Mouse (Mus musculus) hindbrain, postnatal 0 days (tissue): ENCODE data around the gene Ednrb. TPM values are rescaled to one million over a fixed set of nuclear protein-coding genes. Genes with fewer than 3 reads are reported as not detected.

Experiments used
- ATAC-seq: fragments of 200-750 bp; cut with Nextera tagmentation; 2 replicates; pipeline ENCODE4 v1.8.0; 2017; ENCODE audit warnings: mild to moderate bottlenecking, moderate TSS enrichment, moderate library complexity
- DNase-seq: peaks from one replicate; pipeline ENCODE4 v3.0.0-alpha.2; 2015; ENCODE audit warnings: low spot score
- H3K27ac ChIP-seq: fragments of 300-500 bp; sonication (generic); 2 replicates; pipeline ENCODE4 v1.5.1; 2014; ENCODE audit warnings: mild to moderate bottlenecking
- H3K27me3 ChIP-seq: fragments of 300-500 bp; sonication (generic); 2 replicates; pipeline ENCODE4 v1.6.1; 2014; ENCODE audit warnings: low read length, mixed read lengths; ENCODE audit not compliant: insufficient read depth
- H3K36me3 ChIP-seq: fragments of 300-500 bp; sonication (generic); 2 replicates; pipeline ENCODE4 v1.6.1; 2014; ENCODE audit warnings: low read length, mixed read lengths; ENCODE audit not compliant: insufficient read depth
- H3K4me1 ChIP-seq: fragments of 300-500 bp; sonication (generic); 2 replicates; pipeline ENCODE4 v1.6.1; 2014; ENCODE audit warnings: antibody characterized with exemption, low read length, mixed read lengths; ENCODE audit not compliant: insufficient read depth
- H3K4me2 ChIP-seq: fragments of 300-500 bp; sonication (generic); 2 replicates; pipeline ENCODE4 v1.6.1; 2014; ENCODE audit warnings: low read depth, mild to moderate bottlenecking, low read length, moderate library complexity, mixed read lengths
- H3K4me3 ChIP-seq: fragments of 300-500 bp; sonication (generic); 2 replicates; pipeline ENCODE4 v1.5.1; 2014; ENCODE audit warnings: low read length
- H3K9ac ChIP-seq: fragments of 300-500 bp; sonication (generic); replicated peaks from 2 replicates; pipeline ENCODE4 v1.6.1; 2014; ENCODE audit warnings: mild to moderate bottlenecking, low read length, moderate library complexity, mixed read lengths
- H3K9me3 ChIP-seq: fragments of 300-500 bp; sonication (generic); 2 replicates; pipeline ENCODE4 v1.6.1; 2016; ENCODE audit warnings: low read length, mixed read lengths
- CTCF ChIP-seq: IDR thresholded peaks from 2 replicates; pipeline ENCODE4 v1.5.1; 2016; ENCODE audit warnings: antibody characterized with exemption, control low read depth, low read depth
- WGBS: fragments of 180-500 bp; shearing (Covaris S2); extraction: QIAGEN DNeasy Blood & Tissue Kit; methylation state at CpG from one replicate; pipeline ENCODE4 v1.1.7; 2014; 5-methylcytosine and 5-hydroxymethylcytosine counted together
- polyA plus RNA-seq: library from polyadenylated mRNA; unstranded; fragments of >200 nt; fragmentation: Nextera tagmentation; extraction: Ambion mirVana; gene quantifications from 2 replicates; pipeline ENCODE4 v1.2.1, GENCODE M21; 2015
- total RNA-seq: library from RNA; depleted of rRNA; stranded (reverse); fragments of >200 nt; gene quantifications from 2 replicates; pipeline ENCODE4 v1.2.3, GENCODE M21; 2014

The Ednrb gene
- total and polyA plus RNA-seq, 2 experiments from 2014 or later: 199 to 208 TPM

DNA sequence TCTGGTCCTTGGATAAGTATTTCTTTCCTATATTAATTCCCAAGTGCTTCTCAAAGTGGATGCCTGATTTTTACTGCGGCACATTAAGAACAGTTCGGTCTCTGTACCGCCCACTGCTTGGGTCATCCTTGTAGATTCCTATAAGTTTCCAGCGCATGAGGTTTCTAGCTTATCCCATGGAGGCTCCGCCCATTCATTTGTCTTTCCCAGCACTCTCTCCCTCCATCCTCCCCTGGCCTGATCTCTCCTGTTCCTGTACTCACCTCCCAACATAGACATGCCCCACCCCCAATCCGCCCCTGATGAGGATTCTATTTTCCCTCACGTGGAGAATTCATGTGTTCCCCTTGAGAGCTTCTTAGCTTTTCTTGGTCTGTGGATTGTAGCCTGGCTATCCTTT lies 32.9 kb downstream of the Ednrb start:
- no peak overlapping the region for H3K27ac ChIP-seq
- H3K36me3 ChIP-seq: no peaks in the 10 kb centered on the region
- no peaks in the 10 kb centered on the region for H3K9me3 ChIP-seq
- H3K4me1 ChIP-seq: no peaks in the 10 kb centered on the region
- WGBS: 95% methylated on average over 7 of the region's 7 CpGs
- no peak for DNase-seq
- no peak overlapping the region for H3K4me3 ChIP-seq
- H3K4me2 ChIP-seq: no peak overlapping the region
- H3K27me3 ChIP-seq: no peaks in the 10 kb centered on the region
- H3K9ac ChIP-seq: no peak overlapping the region
- no peak for TF ChIP-seq CTCF
- ATAC-seq: no peak

GRCm38 (mm10) chr14:103803907-103804659 lies 40.1 kb downstream of the Ednrb start:
- WGBS: 81% methylated on average over 4 of the region's 4 CpGs
- Histone ChIP-seq H3K9me3 (no peaks in the 10 kb centered on the region), H3K27ac (no peak overlapping the region), H3K4me2 (no peak overlapping the region), H3K27me3 (no peaks in the 10 kb centered on the region), H3K4me3 (no peak overlapping the region), H3K4me1 (no peaks in the 10 kb centered on the region), H3K36me3 (no peaks in the 10 kb centered on the region), H3K9ac (no peak overlapping the region)
- TF ChIP-seq CTCF: no peak
- ATAC-seq (no peak), DNase-seq (no peak)

GRCm38 (mm10) chr14:103797123-103797522 lies 47.1 kb downstream of the Ednrb start:
- H3K4me3 ChIP-seq: no peak overlapping the region
- no peaks in the 10 kb centered on the region for H3K27me3 ChIP-seq
- ATAC-seq: no peak
- no peaks in the 10 kb centered on the region for H3K4me1 ChIP-seq
- H3K27ac ChIP-seq: no peak overlapping the region
- TF ChIP-seq CTCF: no peak
- no peak overlapping the region for H3K9ac ChIP-seq
- H3K4me2 ChIP-seq: no peak overlapping the region
- no peaks in the 10 kb centered on the region for H3K9me3 ChIP-seq
- DNase-seq: no peak
- H3K36me3 ChIP-seq: no peaks in the 10 kb centered on the region
- 86% methylated on average over 3 of the region's 3 CpGs for WGBS

DNA sequence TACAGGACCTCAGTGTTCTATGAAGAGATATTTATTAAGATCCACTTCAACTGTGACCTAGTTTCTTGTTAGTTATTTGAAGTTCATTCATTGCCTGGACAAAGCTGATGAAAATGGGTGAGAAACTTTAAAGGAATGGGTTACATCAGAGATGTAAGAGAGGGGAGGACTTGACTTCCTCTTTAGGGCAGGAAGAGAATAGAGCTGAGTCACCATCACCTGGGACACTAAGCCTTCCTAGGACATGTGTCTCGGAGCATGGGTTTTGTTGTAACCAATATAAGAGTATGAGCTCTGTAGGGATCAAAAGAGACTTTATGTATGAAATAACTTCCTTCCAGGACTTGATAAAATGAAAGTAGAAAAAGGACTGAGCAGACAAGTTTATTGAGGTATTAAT lies 48.6 kb downstream of the Ednrb start:
- H3K4me2 ChIP-seq: no peak overlapping the region
- H3K9me3 ChIP-seq: no peaks in the 10 kb centered on the region
- H3K4me3 ChIP-seq: no peak overlapping the region
- no peaks in the 10 kb centered on the region for H3K4me1 ChIP-seq
- ATAC-seq (no peak), DNase-seq (no peak)
- TF ChIP-seq CTCF: no peak
- peak overlapping the region; percentile 22; the same call in 1 of the 2 replicates for H3K27ac ChIP-seq
- no peaks in the 10 kb centered on the region for H3K27me3 ChIP-seq
- H3K9ac ChIP-seq: no peak overlapping the region
- H3K36me3 ChIP-seq: no peaks in the 10 kb centered on the region
- 84% methylated on average over 1 of the region's 1 CpGs for WGBS

DNA sequence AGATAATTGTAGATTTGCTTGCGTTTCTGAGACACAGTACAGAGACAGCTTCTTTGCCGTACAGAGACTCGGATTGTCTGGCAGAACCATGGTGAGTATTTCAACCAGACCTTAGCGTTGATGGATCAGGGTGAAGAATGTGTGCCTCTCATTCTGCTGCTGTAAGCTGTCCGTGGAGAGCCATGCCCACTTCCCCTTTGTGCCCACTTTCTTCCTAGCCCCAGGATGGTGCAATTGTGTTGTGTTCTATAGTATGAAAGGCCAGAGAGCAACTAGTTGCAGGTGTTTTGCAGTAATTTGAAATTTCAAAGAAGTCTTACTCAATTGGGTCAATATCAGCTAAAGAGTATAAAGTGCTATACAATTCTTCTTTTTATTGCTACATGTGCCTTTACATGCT lies 50.8 kb downstream of the Ednrb start:
- H3K27me3 ChIP-seq: no peaks in the 10 kb centered on the region
- no peak overlapping the region for H3K9ac ChIP-seq
- ATAC-seq (no peak), DNase-seq (no peak)
- H3K4me2 ChIP-seq: no peak overlapping the region
- H3K36me3 ChIP-seq: no peaks in the 10 kb centered on the region
- no peak overlapping the region for H3K4me3 ChIP-seq
- H3K27ac ChIP-seq: no peak overlapping the region
- TF ChIP-seq CTCF: no peak
- 62% methylated on average over 5 of the region's 5 CpGs for WGBS
- H3K4me1 ChIP-seq: no peaks in the 10 kb centered on the region
- no peaks in the 10 kb centered on the region for H3K9me3 ChIP-seq

DNA sequence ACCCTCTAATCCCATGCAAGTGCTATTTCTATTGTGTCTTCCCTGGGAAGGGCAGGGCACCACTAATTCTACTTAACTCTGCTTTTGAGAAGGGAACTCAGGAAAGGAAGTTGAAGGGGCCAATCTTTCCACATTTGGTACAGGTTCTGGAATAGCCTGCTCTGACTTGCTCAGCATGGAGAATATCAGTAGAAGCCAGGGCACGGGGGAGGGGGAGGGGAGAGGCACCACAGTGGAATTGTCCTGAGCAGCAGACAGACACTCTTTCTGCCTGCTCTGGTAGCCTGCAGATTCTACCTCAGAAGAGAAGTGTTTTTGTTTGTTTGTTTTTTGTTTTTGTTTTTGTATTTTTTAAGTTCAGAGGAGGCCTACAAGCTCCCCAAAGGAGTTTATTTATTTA lies 51.5 kb downstream of the Ednrb start:
- no peaks in the 10 kb centered on the region for H3K27me3 ChIP-seq
- no peak for TF ChIP-seq CTCF
- no peaks in the 10 kb centered on the region for H3K9me3 ChIP-seq
- WGBS: 33% methylated on average over 1 of the region's 1 CpGs
- no peak overlapping the region for H3K27ac ChIP-seq
- no peak overlapping the region for H3K4me3 ChIP-seq
- no peaks in the 10 kb centered on the region for H3K4me1 ChIP-seq
- H3K36me3 ChIP-seq: no peaks in the 10 kb centered on the region
- ATAC-seq (no peak), DNase-seq (no peak)
- no peak overlapping the region for H3K4me2 ChIP-seq
- H3K9ac ChIP-seq: no peak overlapping the region

DNA sequence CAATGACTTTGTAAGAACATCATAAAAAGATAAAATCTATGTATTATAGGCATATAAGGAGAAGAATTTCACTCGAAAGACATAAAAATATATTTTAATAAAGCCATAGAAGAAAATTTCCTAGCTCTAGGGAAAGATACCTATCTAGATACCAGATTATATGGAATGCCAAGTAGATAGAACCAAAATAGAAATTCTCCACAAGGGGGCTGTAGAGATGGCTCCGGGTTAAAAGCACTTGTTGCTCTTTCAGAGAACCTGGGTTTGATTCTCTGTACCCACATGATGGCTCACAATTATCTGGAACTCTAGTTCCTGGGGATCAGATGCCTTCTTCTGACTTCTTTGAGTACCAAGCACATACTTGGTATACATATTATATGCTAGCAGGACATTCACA lies 56.7 kb downstream of the Ednrb start:
- H3K4me3 ChIP-seq: no peak overlapping the region
- no peaks in the 10 kb centered on the region for H3K9me3 ChIP-seq
- ATAC-seq: no peak
- no peak for TF ChIP-seq CTCF
- no peak overlapping the region for H3K27ac ChIP-seq
- WGBS: 90% methylated on average over 2 of the region's 2 CpGs
- DNase-seq: no peak
- H3K4me1 ChIP-seq: no peaks in the 10 kb centered on the region
- no peak overlapping the region for H3K4me2 ChIP-seq
- no peaks in the 10 kb centered on the region for H3K27me3 ChIP-seq
- no peaks in the 10 kb centered on the region for H3K36me3 ChIP-seq
- H3K9ac ChIP-seq: no peak overlapping the region
